Mouse (Mus musculus) neural tube, embryonic 13.5 days (tissue): ENCODE measurements around the gene Emc8. TPM values are rescaled to one million over a fixed set of nuclear protein-coding genes. Genes with fewer than 3 reads are reported as not detected.

Experiments
- ATAC-seq: fragments of 200-750 bp; cut with Nextera tagmentation; 2 replicates; pipeline ENCODE4 v1.8.0; 2017; ENCODE audit warnings: low read depth, mild to moderate bottlenecking, moderate TSS enrichment, moderate library complexity
- H3K27ac ChIP-seq: fragments of 300-500 bp; sonication (generic); replicated peaks from 2 replicates; pipeline ENCODE4 v1.5.1; 2015; ENCODE audit warnings: moderate library complexity, mild to moderate bottlenecking, inconsistent platforms
- H3K27me3 ChIP-seq: fragments of 300-500 bp; sonication (generic); 2 replicates; pipeline ENCODE4 v1.6.1; 2015; ENCODE audit warnings: mild to moderate bottlenecking, inconsistent platforms
- H3K36me3 ChIP-seq: fragments of 300-500 bp; sonication (generic); 2 replicates; pipeline ENCODE4 v1.6.1; 2015; ENCODE audit warnings: mild to moderate bottlenecking, inconsistent platforms
- H3K4me1 ChIP-seq: fragments of 300-500 bp; sonication (generic); replicated peaks from 2 replicates; pipeline ENCODE4 v1.6.1; 2015; ENCODE audit warnings: inconsistent platforms
- H3K4me2 ChIP-seq: fragments of 300-500 bp; sonication (generic); 2 replicates; pipeline ENCODE4 v1.6.1; 2015; ENCODE audit warnings: inconsistent platforms, mild to moderate bottlenecking, moderate library complexity
- H3K4me3 ChIP-seq: fragments of 300-500 bp; sonication (generic); 2 replicates; pipeline ENCODE4 v1.5.1; 2015; ENCODE audit warnings: mild to moderate bottlenecking, inconsistent platforms
- H3K9ac ChIP-seq: fragments of 300-500 bp; sonication (generic); 2 replicates; pipeline ENCODE4 v1.6.1; 2015; ENCODE audit warnings: moderate library complexity, mild to moderate bottlenecking, inconsistent platforms
- H3K9me3 ChIP-seq: fragments of 300-500 bp; sonication (generic); 2 replicates; pipeline ENCODE4 v1.6.1; 2016; ENCODE audit warnings: inconsistent platforms
- WGBS: fragments of 180-500 bp; shearing (Covaris S2); methylation state at CpG from one replicate; pipeline ENCODE4 v1.1.7; 2015; 5-methylcytosine and 5-hydroxymethylcytosine counted together
- polyA plus RNA-seq: library from polyadenylated mRNA; unstranded; fragments of >200 nt; fragmentation: Nextera tagmentation; extraction: Ambion mirVana; gene quantifications from 2 replicates; pipeline ENCODE4 v1.2.1, GENCODE M21; 2015

The Emc8 gene
- polyA plus RNA-seq, 1 experiment from 2014 or later, result 149 TPM

- no peak overlapping the region for H3K27ac ChIP-seq
- H3K9ac ChIP-seq, result no peak overlapping the region
- no peaks in the 10 kb centered on the region for H3K9me3 ChIP-seq
- H3K4me3 ChIP-seq, result no peak overlapping the region
- no peaks in the 10 kb centered on the region for H3K36me3 ChIP-seq
- peaks cover 15% of the 10 kb centered on the region; the same call in 1 of the 2 replicates for H3K4me1 ChIP-seq
- ATAC-seq, result no peak
- no peaks in the 10 kb centered on the region for H3K27me3 ChIP-seq
- H3K4me2 ChIP-seq, result no peak overlapping the region
These were observed 29.6 kb upstream of the Emc8 start for GRCm38 (mm10) chr8:120697979-120698272.

GRCm38 (mm10) chr8:120697154-120697978, 29.0 kb upstream of the Emc8 start:
- WGBS, result 78% methylated on average over 17 of the region's 17 CpGs
- Histone ChIP-seq H3K27me3 (no peaks in the 10 kb centered on the region), H3K4me2 (no peak overlapping the region), H3K9ac (no peak overlapping the region), H3K4me3 (no peak overlapping the region), H3K4me1 (peaks cover 15% of the 10 kb centered on the region; the same call in 1 of the 2 replicates), H3K27ac (no peak overlapping the region), H3K9me3 (no peaks in the 10 kb centered on the region), H3K36me3 (no peaks in the 10 kb centered on the region)
- no peak for ATAC-seq

DNA sequence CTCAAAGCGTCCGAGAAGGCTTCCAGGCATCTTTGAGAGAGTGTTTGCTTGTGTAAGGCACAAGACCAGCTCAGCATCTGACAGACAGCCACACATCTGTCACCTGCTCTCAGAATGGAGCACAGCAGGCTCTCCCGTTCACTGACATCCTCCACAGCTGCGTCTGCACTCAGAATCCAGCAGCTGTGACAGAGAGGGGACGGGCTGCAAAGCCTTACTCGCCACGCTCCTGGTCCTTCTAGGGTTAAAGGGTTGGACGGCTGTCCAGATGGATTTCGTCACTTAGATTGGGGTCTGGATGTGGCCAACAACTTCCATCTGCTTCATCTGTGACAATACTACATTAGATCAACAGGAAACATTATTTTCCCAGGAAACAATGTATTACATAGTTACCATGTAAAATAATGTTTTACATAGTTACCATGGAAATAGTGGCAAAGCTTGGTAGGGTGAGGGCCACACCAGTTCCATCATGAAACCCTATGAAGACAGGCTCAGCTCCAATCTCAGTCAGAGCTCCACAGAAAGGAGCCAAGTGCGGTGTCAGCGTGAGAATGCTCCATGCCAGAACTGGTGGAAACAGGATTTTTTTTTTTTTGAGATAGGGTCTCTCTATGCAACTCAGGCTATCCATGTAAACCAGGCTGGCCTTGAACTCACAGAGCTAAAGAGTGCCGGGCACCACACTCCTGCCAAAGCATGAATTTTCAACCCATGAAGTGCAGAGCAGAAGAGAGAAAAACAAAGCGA, 28.2 kb upstream of the Emc8 start:
- H3K27me3 ChIP-seq, result no peaks in the 10 kb centered on the region
- H3K4me2 ChIP-seq, result no peak overlapping the region
- no peak overlapping the region for H3K9ac ChIP-seq
- H3K27ac ChIP-seq, result no peak overlapping the region
- H3K36me3 ChIP-seq, result no peaks in the 10 kb centered on the region
- no peak overlapping the region for H3K4me3 ChIP-seq
- H3K9me3 ChIP-seq, result no peaks in the 10 kb centered on the region
- peaks cover 15% of the 10 kb centered on the region; the same call in 1 of the 2 replicates for H3K4me1 ChIP-seq
- WGBS, result 60% methylated on average over 13 of the region's 13 CpGs
- ATAC-seq, result no peak

DNA sequence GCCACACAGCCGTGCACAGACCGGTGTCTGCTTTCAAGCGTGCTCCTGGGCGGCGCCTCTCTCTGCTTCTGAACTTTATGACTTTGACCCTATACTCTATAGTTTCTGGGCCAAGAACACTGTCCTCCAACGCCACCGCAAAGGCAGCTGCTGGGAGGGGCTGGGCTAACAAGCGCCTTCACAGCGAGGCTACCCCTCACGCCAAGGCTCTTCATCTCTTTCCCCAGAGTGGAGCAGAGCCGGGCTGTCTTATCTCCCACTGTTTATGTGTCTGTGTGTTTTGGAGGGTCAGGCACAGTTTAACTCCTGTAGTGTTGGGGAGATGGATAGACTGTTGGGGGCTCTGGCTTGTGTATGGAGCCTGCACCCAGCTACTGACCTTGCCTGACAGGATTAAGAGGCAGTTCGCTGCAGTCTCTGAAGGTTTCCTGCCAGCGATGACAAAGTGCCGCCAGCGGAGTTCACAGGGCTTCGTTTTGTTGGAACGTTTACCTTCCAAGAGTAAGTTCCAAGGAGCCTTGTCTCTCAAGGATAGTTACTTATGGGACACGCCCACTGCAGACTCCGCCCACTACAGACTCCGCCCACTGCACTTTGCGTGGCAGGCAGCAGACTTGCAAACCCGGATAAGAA, 25.6 kb upstream of the Emc8 start:
- ATAC-seq, result no peak
- H3K27me3 ChIP-seq, result no peaks in the 10 kb centered on the region
- H3K4me1 ChIP-seq, result peaks cover 15% of the 10 kb centered on the region; the same call in 1 of the 2 replicates
- no peak overlapping the region for H3K27ac ChIP-seq
- H3K4me3 ChIP-seq, result no peak overlapping the region
- no peak overlapping the region for H3K4me2 ChIP-seq
- no peak overlapping the region for H3K9ac ChIP-seq
- no peaks in the 10 kb centered on the region for H3K36me3 ChIP-seq
- 49% methylated on average over 22 of the region's 22 CpGs for WGBS
- H3K9me3 ChIP-seq, result no peaks in the 10 kb centered on the region

- peaks cover 15% of the 10 kb centered on the region; the same call in 1 of the 2 replicates for H3K4me1 ChIP-seq
- ATAC-seq, result no peak
- H3K27me3 ChIP-seq, result no peaks in the 10 kb centered on the region
- no peak overlapping the region for H3K27ac ChIP-seq
- H3K36me3 ChIP-seq, result no peaks in the 10 kb centered on the region
- WGBS, result 73% methylated on average over 4 of the region's 4 CpGs
- H3K9me3 ChIP-seq, result no peaks in the 10 kb centered on the region
- no peak overlapping the region for H3K4me3 ChIP-seq
- H3K9ac ChIP-seq, result no peak overlapping the region
- no peak overlapping the region for H3K4me2 ChIP-seq
These were observed 24.6 kb upstream of the Emc8 start for GRCm38 (mm10) chr8:120692934-120693333.

DNA sequence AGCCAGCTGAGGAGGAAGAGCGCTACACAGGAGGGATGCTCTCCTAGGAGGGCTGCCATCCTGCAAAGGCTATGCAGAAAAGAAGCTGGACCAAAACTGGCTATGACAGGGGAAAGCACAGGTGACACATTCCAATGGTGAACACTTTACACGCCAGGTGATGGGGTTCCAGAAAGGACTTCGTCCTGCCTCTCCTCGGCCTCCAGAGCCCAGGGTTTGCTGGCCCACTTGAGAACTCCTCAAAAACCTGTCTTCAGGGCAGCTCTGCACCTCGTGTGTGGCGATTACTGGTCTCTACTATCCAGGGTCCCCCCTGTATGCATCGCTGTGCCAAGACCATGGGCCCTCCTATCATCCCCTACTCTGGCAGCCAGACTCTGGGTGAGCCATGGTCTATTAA, 20.1 kb upstream of the Emc8 start:
- H3K4me3 ChIP-seq, result no peak overlapping the region
- WGBS, result 91% methylated on average over 7 of the region's 7 CpGs
- H3K36me3 ChIP-seq, result no peaks in the 10 kb centered on the region
- no peak for ATAC-seq
- no peak overlapping the region for H3K9ac ChIP-seq
- 0 out of 2 replicates have a peak, but pooled peaks cover 2% of the 10 kb centered on the region for H3K4me1 ChIP-seq
- no peak overlapping the region for H3K4me2 ChIP-seq
- no peaks in the 10 kb centered on the region for H3K27me3 ChIP-seq
- H3K27ac ChIP-seq, result no peak overlapping the region
- no peaks in the 10 kb centered on the region for H3K9me3 ChIP-seq

DNA sequence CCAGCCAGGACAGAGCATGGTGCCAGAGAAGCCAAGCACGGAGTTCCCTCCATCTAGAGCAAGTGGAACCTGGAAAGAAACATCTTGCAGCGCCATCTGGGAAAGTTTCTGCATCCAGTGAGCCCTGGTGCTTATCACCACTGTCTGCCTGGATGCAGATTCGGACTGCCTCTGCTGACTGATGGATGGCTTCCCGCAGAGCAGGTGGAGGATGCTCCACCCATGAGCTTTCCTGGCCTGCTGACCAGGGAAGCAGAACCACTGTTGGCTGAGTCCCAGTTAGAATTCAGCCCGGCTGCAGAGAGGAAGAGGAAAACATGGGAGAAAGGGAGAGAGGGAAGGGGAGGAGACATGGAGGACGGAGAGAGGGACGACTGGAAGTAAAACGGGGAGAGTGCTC, 19.4 kb upstream of the Emc8 start:
- Histone ChIP-seq H3K27ac (no peak overlapping the region), H3K4me1 (0 out of 2 replicates have a peak, but pooled peaks cover 4% of the 10 kb centered on the region), H3K9ac (no peak overlapping the region), H3K36me3 (no peaks in the 10 kb centered on the region), H3K4me2 (no peak overlapping the region), H3K4me3 (no peak overlapping the region), H3K27me3 (no peaks in the 10 kb centered on the region), H3K9me3 (no peaks in the 10 kb centered on the region)
- 76% methylated on average over 8 of the region's 8 CpGs for WGBS
- no peak for ATAC-seq

GRCm38 (mm10) chr8:120686576-120686975, 18.2 kb upstream of the Emc8 start:
- no peaks in the 10 kb centered on the region for H3K9me3 ChIP-seq
- no peaks in the 10 kb centered on the region for H3K36me3 ChIP-seq
- no peaks in the 10 kb centered on the region for H3K27me3 ChIP-seq
- H3K4me2 ChIP-seq, result no peak overlapping the region
- no peak overlapping the region for H3K9ac ChIP-seq
- ATAC-seq, result no peak
- no peak overlapping the region for H3K27ac ChIP-seq
- H3K4me3 ChIP-seq, result no peak overlapping the region
- 0 out of 2 replicates have a peak, but pooled peaks cover 4% of the 10 kb centered on the region for H3K4me1 ChIP-seq
- 90% methylated on average over 5 of the region's 5 CpGs for WGBS

- WGBS, result 85% methylated on average over 13 of the region's 13 CpGs
- ATAC-seq, result no peak
These were observed 17.7 kb upstream of the Emc8 start for GRCm38 (mm10) chr8:120686051-120686450.

DNA sequence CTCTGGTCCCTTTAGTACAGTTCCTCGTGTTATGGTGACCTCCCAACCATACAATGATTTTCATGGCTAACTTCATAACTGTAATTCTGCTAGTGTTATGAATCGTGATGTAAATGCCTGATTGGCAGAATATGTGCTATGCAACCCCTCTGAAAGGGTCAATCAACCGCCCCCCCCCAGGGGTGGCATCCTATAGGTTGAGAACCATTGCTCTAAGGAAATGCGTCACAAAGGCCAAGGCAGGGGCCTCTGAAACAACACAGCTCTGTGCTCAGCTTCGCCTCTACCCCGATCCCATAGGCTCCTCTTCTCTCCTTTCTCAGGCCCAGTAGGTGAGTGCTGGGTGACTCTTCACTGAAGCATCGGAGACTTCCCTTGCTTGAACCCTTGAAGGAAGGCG, 17.2 kb upstream of the Emc8 start:
- Histone ChIP-seq H3K27ac (no peak overlapping the region), H3K9me3 (no peaks in the 10 kb centered on the region), H3K4me1 (0 out of 2 replicates have a peak, but pooled peaks cover 4% of the 10 kb centered on the region), H3K9ac (no peak overlapping the region), H3K4me3 (no peak overlapping the region), H3K27me3 (no peaks in the 10 kb centered on the region), H3K36me3 (no peaks in the 10 kb centered on the region), H3K4me2 (no peak overlapping the region)
- ATAC-seq, result no peak
- WGBS, result 75% methylated on average over 8 of the region's 8 CpGs

More at GRCm38 (mm10) chr8:120686051-120686450, 17.7 kb upstream of the Emc8 start:
- no peaks in the 10 kb centered on the region for H3K36me3 ChIP-seq
- no peak overlapping the region for H3K4me3 ChIP-seq
- no peaks in the 10 kb centered on the region for H3K27me3 ChIP-seq
- H3K27ac ChIP-seq, result no peak overlapping the region
- no peak overlapping the region for H3K4me2 ChIP-seq
- no peaks in the 10 kb centered on the region for H3K9me3 ChIP-seq
- 0 out of 2 replicates have a peak, but pooled peaks cover 4% of the 10 kb centered on the region for H3K4me1 ChIP-seq
- no peak overlapping the region for H3K9ac ChIP-seq

- Histone ChIP-seq H3K4me3 (no peak overlapping the region), H3K36me3 (no peaks in the 10 kb centered on the region), H3K4me2 (no peak overlapping the region), H3K27me3 (no peaks in the 10 kb centered on the region), H3K9me3 (no peaks in the 10 kb centered on the region), H3K27ac (no peak overlapping the region), H3K4me1 (0 out of 2 replicates have a peak, but pooled peaks cover 4% of the 10 kb centered on the region), H3K9ac (no peak overlapping the region)
- WGBS, result 81% methylated on average over 5 of the region's 5 CpGs
- no peak for ATAC-seq
These were observed 16.7 kb upstream of the Emc8 start for GRCm38 (mm10) chr8:120685097-120685496.

DNA sequence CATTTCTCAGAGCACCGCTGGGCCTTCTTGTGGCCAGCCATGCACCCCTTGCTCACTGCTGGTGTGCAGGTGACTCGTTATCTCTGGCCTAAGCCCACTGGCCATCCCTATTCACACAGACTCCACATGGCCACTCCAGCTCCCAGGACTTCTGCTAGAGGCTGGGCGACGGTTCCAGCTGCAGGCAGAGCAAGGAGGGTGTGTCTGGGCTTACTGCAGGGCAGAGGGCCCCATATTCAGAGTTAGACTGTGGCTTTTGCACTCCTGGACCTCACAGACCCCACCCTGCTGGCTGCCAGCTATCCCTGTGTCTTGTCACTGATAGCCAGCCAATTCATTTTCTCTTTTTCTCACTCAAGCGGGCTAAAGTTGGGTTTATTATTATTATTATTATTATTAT, 15.7 kb upstream of the Emc8 start:
- no peak overlapping the region for H3K4me3 ChIP-seq
- no peak overlapping the region for H3K27ac ChIP-seq
- no peaks in the 10 kb centered on the region for H3K9me3 ChIP-seq
- H3K4me1 ChIP-seq, result 0 out of 2 replicates have a peak, but pooled peaks cover 4% of the 10 kb centered on the region
- no peaks in the 10 kb centered on the region for H3K27me3 ChIP-seq
- WGBS, result 64% methylated on average over 5 of the region's 5 CpGs
- H3K4me2 ChIP-seq, result no peak overlapping the region
- H3K36me3 ChIP-seq, result no peaks in the 10 kb centered on the region
- no peak overlapping the region for H3K9ac ChIP-seq
- no peak for ATAC-seq
